Mouse (Mus musculus): ENCODE results near the gene Dnph1.

DNA sequence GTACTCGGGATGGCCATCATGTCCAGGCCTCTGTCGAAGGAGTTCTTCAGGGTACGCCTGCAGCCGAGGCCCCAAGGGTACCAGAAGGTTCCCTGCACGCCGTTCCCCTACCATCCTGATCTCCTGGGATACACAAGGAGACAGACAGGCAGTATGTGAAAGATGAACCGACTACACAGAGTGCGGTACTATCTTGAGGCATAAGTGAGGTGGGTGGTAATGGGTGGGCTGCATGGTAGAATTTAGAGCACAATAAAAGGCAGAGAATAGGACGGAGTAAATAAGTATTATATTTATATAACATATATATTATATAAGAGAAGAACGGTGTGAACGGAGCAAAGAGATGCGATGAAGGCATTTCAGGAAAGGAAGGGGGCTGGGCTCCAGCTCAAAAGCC lies 47.1 kb downstream of the Dnph1 start:
- TF ChIP-seq POLR2A (IDR thresholded peaks at IDR 0.05; ENCODE audit: borderline replicate concordance, extremely low read depth, low read depth, low read length) (no peak), CTCF (IDR thresholded peaks at IDR 0.05; ENCODE audit: insufficient read depth, low read length) (no peak)

All from lung, adult 2 months (tissue).